Mouse (Mus musculus) kidney, embryonic 16.5 days (tissue): ENCODE measurements around the gene Palm2. TPM values are rescaled to one million over a fixed set of nuclear protein-coding genes. Genes with fewer than 3 reads are reported as not detected.

Experiments
- ATAC-seq: fragments of 200-750 bp; cut with Nextera tagmentation; 2 replicates; pipeline ENCODE4 v1.8.0; 2017; ENCODE audit warnings: moderate TSS enrichment; ENCODE audit not compliant: low FRiP score, low TSS enrichment
- H3K27ac ChIP-seq: fragments of 300-500 bp; sonication (generic); 2 replicates; pipeline ENCODE4 v1.5.1; 2014; ENCODE audit warnings: low read length
- H3K27me3 ChIP-seq: fragments of 300-500 bp; sonication (generic); 2 replicates; pipeline ENCODE4 v1.6.1; 2014; ENCODE audit warnings: low read length, control low read depth, mixed read lengths; ENCODE audit not compliant: insufficient read depth
- H3K36me3 ChIP-seq: fragments of 300-500 bp; sonication (generic); 2 replicates; pipeline ENCODE4 v1.6.1; 2014; ENCODE audit warnings: low read length, control low read depth, mixed read lengths; ENCODE audit not compliant: insufficient read depth
- H3K4me1 ChIP-seq: fragments of 300-500 bp; sonication (generic); 2 replicates; pipeline ENCODE4 v1.6.1; 2014; ENCODE audit warnings: low read length, control low read depth, mixed read lengths; ENCODE audit not compliant: insufficient read depth
- H3K4me2 ChIP-seq: fragments of 300-500 bp; sonication (generic); replicated peaks from 2 replicates; pipeline ENCODE4 v1.6.1; 2014; ENCODE audit warnings: low read depth, low read length
- H3K4me3 ChIP-seq: fragments of 300-500 bp; sonication (generic); 2 replicates; pipeline ENCODE4 v1.5.1; 2014; ENCODE audit warnings: mild to moderate bottlenecking, low read length
- H3K9ac ChIP-seq: fragments of 300-500 bp; sonication (generic); replicated peaks from 2 replicates; pipeline ENCODE4 v1.6.1; 2014; ENCODE audit warnings: low read length
- H3K9me3 ChIP-seq: fragments of 300-500 bp; sonication (generic); 2 replicates; pipeline ENCODE4 v1.6.1; 2016; ENCODE audit warnings: low read length, control low read depth
- whole genome bisulfite sequencing: fragments of 180-500 bp; shearing (Covaris S2); extraction: QIAGEN DNeasy Blood & Tissue Kit; methylation state at CpG from one replicate; pipeline ENCODE4 v1.1.7; 2014; 5-methylcytosine and 5-hydroxymethylcytosine counted together
- polyA plus RNA-seq: library from polyadenylated mRNA; unstranded; fragments of >200 nt; fragmentation: Nextera tagmentation; extraction: Ambion mirVana; gene quantifications from 2 replicates; pipeline ENCODE4 v1.2.1, GENCODE M21; 2015

Palm2 gene
- polyA plus RNA-seq, 1 experiment from 2014 or later = 1.6 TPM

DNA sequence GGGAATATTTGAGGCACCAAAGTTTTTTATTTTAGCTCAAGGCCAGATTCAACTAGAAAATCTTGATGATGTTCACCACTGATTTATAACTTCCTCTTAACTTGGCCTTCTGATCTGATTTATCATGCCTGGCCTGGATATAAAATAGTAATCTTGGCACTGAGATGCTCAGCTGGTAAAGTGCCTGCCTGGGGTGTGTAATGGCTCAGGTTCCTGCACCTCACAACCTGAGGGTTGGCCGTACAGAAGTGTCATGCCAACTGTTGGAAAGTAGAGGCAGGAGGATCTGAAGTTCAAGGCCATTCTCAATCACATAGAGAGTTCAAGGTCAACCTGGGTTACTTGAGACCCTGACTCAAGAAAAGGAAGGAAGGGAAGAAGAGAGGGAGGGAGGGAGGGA is 191.3 kb downstream of the Palm2 start:
- H3K4me2 ChIP-seq = no peak overlapping the region
- no peaks in the 10 kb centered on the region for H3K9me3 ChIP-seq
- H3K9ac ChIP-seq = no peak overlapping the region
- no peak overlapping the region for H3K27ac ChIP-seq
- no peaks in the 10 kb centered on the region for H3K36me3 ChIP-seq
- 71% methylated on average over 1 of the region's 1 CpGs for WGBS
- no peaks in the 10 kb centered on the region for H3K4me1 ChIP-seq
- no peaks in the 10 kb centered on the region for H3K27me3 ChIP-seq
- no peak for ATAC-seq
- H3K4me3 ChIP-seq = no peak overlapping the region

DNA sequence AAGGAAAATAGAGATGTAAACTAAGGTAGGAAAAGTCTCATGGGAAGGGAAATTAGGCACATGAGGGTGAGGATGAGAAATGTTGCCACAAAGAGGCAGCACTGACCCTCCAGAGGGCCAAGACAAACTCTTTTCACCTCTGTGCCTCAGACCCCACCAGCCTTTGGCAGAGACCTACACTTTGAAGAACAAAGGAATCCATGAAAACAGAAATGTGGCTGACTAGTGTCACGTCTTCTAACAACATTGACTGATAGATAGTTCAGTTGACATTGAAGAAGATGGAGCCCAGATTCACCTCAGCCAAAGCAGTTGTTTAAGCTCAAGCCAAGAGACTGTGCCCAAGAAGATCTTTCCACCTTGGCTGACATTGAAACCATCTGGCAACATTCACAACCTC is 191.7 kb downstream of the Palm2 start:
- 81% methylated on average over 1 of the region's 1 CpGs for whole genome bisulfite sequencing
- Histone ChIP-seq H3K4me3 (no peak overlapping the region), H3K4me2 (no peak overlapping the region), H3K36me3 (no peaks in the 10 kb centered on the region), H3K9ac (no peak overlapping the region), H3K9me3 (no peaks in the 10 kb centered on the region), H3K27ac (no peak overlapping the region), H3K27me3 (no peaks in the 10 kb centered on the region), H3K4me1 (no peaks in the 10 kb centered on the region)
- ATAC-seq = no peak

DNA sequence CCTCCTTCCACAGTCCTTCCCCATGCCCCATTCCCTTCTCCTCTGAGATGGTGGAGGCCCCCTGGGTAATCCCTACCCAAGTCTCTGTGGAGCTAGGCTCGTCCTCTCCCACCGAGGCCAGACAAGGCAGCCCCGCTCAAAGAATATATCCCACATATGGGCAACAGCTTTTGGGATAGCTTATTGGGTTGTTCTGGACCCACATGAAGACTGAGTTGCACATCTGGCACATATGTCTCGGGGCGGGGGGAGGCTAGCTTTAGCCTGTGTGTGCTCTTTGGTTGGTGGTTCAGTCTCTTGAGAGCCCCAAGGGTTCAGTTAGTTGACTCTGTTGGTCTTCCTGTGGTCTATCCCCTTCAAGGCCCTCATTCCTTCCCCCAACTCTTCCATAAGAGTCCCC is 192.9 kb downstream of the Palm2 start:
- Histone ChIP-seq H3K4me2 (no peak overlapping the region), H3K27me3 (no peaks in the 10 kb centered on the region), H3K4me3 (no peak overlapping the region), H3K9ac (no peak overlapping the region), H3K4me1 (no peaks in the 10 kb centered on the region), H3K36me3 (no peaks in the 10 kb centered on the region), H3K9me3 (no peaks in the 10 kb centered on the region), H3K27ac (no peak overlapping the region)
- no peak for ATAC-seq
- WGBS = 96% methylated on average over 5 of the region's 5 CpGs

DNA sequence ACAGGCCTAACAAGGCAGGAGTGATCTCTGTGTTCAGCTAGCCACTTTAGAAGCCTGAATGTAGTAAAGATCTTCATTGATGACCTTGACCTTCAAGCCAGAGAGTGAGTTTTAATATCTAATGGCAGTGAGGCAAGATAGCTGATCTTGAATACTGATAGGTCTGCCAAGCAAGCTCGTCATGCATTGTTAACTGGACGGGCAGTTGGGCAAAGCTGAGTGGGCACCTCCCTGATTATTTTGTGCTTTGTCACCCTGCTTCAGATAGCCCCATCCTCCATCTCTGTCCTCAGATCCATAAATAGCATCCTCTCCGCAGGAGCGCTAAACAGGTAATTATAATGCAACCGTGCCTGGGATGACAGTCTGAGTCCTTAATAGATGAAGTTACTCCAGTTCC is 198.3 kb downstream of the Palm2 start:
- no peaks in the 10 kb centered on the region for H3K9me3 ChIP-seq
- no peak for ATAC-seq
- no peaks in the 10 kb centered on the region for H3K36me3 ChIP-seq
- H3K4me2 ChIP-seq = no peak overlapping the region
- no peak overlapping the region for H3K27ac ChIP-seq
- 67% methylated on average over 5 of the region's 5 CpGs for WGBS
- no peak overlapping the region for H3K9ac ChIP-seq
- H3K4me3 ChIP-seq = no peak overlapping the region
- H3K4me1 ChIP-seq = no peaks in the 10 kb centered on the region
- H3K27me3 ChIP-seq = no peaks in the 10 kb centered on the region

DNA sequence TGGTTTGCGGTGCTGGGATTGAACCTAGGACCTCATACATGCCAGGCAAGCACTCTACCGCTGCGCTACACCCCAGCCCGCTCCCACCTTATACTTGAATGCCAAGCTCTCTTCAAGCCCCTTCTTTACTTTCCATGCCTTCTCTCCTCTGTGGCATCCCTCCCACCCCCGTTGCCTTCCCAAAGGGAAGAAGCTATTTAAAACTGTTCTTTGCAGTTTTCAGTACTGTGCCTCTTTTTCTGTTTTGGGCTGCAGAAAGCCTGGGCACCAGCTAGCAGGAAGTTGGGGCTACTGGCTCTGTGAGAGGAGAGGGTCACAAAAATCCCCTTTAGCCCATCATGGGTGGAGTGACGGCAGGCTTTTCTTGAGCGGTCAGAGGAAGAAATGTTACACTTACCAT is 199.0 kb downstream of the Palm2 start:
- Histone ChIP-seq H3K4me2 (no peak overlapping the region), H3K4me1 (0 out of 2 replicates have a peak, but pooled peaks cover 4% of the 10 kb centered on the region), H3K9ac (no peak overlapping the region), H3K4me3 (no peak overlapping the region), H3K9me3 (no peaks in the 10 kb centered on the region), H3K27me3 (no peaks in the 10 kb centered on the region), H3K27ac (no peak overlapping the region), H3K36me3 (no peaks in the 10 kb centered on the region)
- 91% methylated on average over 7 of the region's 7 CpGs for WGBS
- no peak for ATAC-seq

DNA sequence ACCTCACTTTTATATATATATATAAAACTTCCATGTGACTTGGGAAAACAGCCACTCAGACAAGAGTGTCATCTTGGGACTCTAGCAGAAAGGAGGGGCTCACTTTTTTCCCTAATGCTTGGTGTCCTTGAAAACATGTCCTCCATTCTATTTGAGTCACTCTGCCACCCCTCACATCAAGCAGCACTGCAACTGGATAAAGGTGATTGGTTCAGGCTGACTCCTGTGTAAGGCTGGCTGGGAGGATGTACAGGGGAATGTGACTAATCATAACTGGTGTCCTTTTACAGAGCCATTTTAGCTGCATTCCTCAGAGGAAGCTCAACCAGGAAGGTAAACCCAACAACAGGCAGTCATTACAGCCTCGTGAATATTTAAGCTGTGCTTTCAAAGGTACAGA is 200.9 kb downstream of the Palm2 start:
- no peak overlapping the region for H3K9ac ChIP-seq
- no peak overlapping the region for H3K4me2 ChIP-seq
- H3K4me3 ChIP-seq = no peak overlapping the region
- H3K36me3 ChIP-seq = no peaks in the 10 kb centered on the region
- peaks cover 9% of the 10 kb centered on the region; the same call in 1 of the 2 replicates for H3K4me1 ChIP-seq
- 40% methylated on average over 1 of the region's 1 CpGs for WGBS
- no peaks in the 10 kb centered on the region for H3K9me3 ChIP-seq
- no peak for ATAC-seq
- H3K27me3 ChIP-seq = no peaks in the 10 kb centered on the region
- H3K27ac ChIP-seq = no peak overlapping the region

DNA sequence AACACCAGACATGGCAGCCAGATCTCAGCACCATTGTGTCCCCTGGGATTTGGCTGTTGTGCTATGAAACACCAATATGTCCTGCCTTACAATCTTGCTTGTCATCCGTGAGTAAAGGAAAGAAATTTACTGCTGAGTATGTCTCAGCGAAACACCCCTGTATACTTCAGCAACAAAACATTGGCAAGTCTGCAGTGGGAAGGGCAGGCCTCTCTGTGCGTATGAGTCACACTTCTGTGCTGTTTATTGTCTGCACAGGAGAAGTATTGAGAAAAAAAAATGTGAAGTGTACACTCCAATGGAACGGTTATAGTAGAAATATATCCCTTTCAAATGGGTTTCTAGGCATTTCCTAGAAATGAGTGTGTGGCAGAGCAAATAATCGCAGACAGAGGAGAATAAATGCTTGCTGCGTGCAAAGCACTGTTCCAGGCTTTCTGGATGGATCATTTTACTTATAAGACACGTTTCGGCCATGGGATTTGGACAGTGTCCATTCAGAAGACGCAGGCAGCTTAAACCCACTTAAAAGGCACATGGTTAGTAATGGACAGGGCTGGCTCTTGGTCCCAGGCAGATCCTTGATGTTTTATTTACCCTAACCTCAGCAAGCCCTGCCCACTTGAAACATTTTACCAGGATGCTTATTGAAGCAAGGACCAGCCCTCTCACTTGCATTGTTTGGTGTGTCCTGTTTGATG is 202.9 kb downstream of the Palm2 start:
- Histone ChIP-seq H3K9ac (no peak overlapping the region), H3K27me3 (no peaks in the 10 kb centered on the region), H3K9me3 (no peaks in the 10 kb centered on the region), H3K4me3 (no peak overlapping the region), H3K36me3 (no peaks in the 10 kb centered on the region), H3K4me1 (peaks cover 9% of the 10 kb centered on the region; the same call in 1 of the 2 replicates), H3K4me2 (no peak overlapping the region), H3K27ac (no peak overlapping the region)
- no peak for ATAC-seq
- 74% methylated on average over 9 of the region's 9 CpGs for WGBS

DNA sequence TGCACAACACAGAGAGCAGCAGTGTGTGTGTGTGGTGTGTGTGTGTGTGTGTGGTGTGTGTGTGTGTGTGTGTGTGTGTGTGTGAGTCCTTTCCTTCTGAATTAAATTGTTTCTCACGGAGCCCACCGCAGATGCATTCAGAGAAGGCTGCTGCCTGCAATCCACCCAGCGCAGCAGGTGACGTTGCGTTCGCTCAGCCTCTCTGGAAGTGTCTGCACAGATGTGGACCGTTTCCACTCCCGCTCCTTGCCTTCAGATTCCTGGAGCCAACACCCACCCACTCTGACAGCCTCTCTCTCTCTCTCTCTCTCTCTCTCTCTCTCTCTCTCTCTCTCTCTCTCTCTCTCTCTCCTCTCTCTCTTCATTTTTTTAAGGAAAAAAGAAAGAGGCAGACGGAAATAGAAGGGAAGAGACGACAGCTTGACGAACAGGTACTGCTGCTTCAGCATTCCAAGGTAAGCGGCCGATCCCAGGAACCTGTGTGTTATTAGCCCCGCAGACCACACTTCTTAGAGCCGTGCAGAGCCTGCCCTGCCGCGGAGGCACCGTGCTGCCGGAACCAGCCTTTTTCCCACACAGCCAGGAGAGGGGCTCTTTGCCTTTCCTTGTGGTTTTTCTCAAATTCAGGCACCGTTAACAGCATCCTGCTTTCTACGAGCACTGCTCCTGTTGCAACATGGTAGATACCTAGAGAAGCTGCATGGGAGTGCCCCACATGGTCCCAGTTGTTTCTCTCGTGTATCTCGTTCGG is 203.8 kb downstream of the Palm2 start:
- H3K9me3 ChIP-seq = no peaks in the 10 kb centered on the region
- H3K27me3 ChIP-seq = no peaks in the 10 kb centered on the region
- H3K4me3 ChIP-seq = peak overlapping the region; percentile 24
- ATAC-seq = no peak
- no peak overlapping the region for H3K27ac ChIP-seq
- 23% methylated on average over 24 of the region's 24 CpGs for WGBS
- H3K4me1 ChIP-seq = peaks cover 9% of the 10 kb centered on the region; the same call in 1 of the 2 replicates
- peak overlapping the region; percentile 39; the same call in 1 of the 2 replicates for H3K9ac ChIP-seq
- H3K36me3 ChIP-seq = no peaks in the 10 kb centered on the region
- peak overlapping the region; percentile 50 for H3K4me2 ChIP-seq

DNA sequence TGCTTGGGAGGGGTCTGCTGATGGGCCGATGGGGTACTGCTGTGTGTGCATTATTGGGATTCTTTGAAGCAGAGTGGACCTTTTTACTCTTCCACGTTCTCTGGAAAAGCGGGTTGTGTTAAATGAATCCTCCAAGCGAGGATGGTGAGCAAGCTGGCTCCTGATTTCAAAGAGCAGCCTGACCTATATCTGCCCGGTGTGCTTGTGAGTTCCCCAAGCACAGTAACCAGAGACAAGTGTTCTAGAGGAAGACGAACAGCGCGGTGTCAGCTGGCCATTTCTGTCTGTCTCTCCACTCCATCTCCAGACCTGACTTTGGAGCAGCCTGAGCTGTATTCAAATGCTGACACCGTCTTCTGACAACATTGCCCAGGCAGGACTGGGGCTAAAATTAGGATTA is 204.9 kb downstream of the Palm2 start:
- ATAC-seq = no peak
- no peaks in the 10 kb centered on the region for H3K27me3 ChIP-seq
- H3K4me2 ChIP-seq = no peak overlapping the region
- H3K27ac ChIP-seq = no peak overlapping the region
- H3K9me3 ChIP-seq = no peaks in the 10 kb centered on the region
- WGBS = 86% methylated on average over 9 of the region's 9 CpGs
- H3K4me3 ChIP-seq = no peak overlapping the region
- no peaks in the 10 kb centered on the region for H3K36me3 ChIP-seq
- no peak overlapping the region for H3K9ac ChIP-seq
- H3K4me1 ChIP-seq = peaks cover 9% of the 10 kb centered on the region; the same call in 1 of the 2 replicates

DNA sequence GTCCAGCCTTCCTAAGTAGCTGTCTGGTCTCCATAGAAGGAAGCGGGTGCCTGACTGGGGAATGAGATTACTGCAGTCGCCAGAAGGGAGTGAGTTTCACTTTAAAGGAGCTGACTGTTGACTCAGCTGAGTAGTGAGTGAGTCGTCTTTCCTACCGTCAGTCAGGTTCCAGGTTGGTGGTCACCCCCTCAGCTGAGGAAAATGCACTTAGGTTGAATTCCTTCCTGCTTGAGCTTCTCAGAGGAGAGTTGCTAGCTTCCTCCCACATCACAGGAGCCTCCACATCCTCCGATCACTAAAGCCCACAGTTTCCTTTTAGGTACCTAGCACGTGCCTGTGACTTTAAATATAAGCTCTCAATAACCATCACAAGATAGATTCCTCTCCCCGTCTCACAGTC is 206.2 kb downstream of the Palm2 start:
- H3K4me2 ChIP-seq = peak overlapping the region; percentile 13; the same call in 1 of the 2 replicates
- no peak for ATAC-seq

More for the DNA sequence above, 206.2 kb downstream of the Palm2 start:
- no peaks in the 10 kb centered on the region for H3K27me3 ChIP-seq
- H3K27ac ChIP-seq = no peak overlapping the region
- peaks cover 9% of the 10 kb centered on the region; the same call in 1 of the 2 replicates for H3K4me1 ChIP-seq
- no peak overlapping the region for H3K4me3 ChIP-seq
- 24% methylated on average over 7 of the region's 7 CpGs for WGBS
- H3K9me3 ChIP-seq = no peaks in the 10 kb centered on the region
- H3K9ac ChIP-seq = no peak overlapping the region
- H3K36me3 ChIP-seq = no peaks in the 10 kb centered on the region
